Mouse (Mus musculus): ENCODE results near the gene Mymx.

The Mymx gene

DNA sequence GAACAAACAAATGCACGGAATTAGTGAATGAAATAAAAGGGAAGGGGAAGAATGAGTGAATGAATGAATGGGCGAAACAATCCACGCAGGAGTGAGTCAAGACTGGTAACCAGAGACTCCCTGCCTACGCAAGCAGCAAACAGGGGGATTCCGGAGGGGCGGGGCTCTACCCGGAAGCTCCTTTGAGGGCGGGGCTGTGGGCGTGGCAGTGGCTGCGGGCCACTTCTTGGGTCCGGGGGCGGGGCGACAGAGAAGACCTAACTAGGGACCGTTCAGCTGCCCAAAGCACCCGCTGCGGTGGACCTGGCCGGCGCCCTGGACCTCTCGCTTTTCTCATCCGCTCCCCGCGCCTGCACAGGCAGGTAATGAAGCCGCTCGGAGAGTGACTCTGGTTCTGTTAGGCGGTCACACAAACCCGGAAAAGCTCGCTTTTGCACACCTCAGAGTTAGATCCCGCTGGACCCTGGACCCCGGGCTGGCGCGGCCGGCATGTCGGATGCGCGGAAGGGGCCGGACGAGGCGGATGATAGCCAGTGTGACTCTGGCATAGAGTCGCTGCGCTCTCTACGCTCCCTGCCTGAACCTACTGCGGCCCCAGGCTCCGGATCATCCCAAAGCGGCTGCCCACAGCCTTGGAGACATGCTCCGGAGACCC is 46.3 kb downstream of the Mymx start, which contains the start of gene Nfkbie:
Gene Nfkbie (plus strand): TSS at position 252 of the 655 bp plus-strand sequence.
- DNase-seq (ENCODE audit: inconsistent age in 2 of 2, low spot score in 1 of 2) = peak; percentile 97 to 99

DNA sequence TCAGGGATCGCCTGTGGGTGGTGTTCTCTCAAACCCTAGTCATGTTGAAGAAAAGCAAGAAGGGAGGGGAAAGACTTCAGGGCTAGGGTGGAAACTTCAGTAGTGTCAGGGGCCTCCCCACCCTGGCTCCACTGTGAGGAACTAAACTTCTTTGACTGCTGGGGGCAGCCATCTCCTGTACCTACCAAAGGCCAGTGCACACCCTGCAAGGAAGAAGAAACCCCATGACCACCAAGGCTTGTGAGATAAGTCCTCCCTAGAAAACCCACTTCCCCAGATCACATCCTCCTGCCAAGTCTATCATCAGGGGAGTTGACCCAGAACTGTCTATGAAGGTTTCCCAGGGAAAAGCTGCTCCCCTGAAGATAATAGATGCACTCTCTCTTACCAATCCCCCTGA is 47.5 kb downstream of the Mymx start:
- peak in 1 of 2 experiments; percentile 27 for DNase-seq (ENCODE audit: inconsistent age in 2 of 2, low spot score in 1 of 2)

DNA sequence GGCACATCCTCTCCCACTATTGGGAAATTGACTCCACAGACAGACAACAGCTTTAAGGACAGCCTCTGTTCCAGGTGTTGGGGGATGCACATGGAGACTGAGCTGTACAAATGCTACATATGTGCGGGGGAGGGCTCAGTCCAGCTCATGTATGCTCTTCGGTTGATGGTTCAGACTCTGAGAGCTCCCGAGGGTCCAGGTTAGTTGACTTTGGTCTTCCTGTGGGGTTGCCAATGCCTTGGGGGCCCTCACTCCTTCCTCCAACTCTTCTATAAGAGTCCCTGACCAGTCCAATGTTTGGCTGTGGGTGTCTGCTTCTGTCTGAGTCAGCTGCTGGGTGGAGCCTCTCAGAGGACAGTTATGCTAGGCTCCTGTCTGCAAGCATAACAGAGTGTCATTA is 48.8 kb downstream of the Mymx start:
- DNase-seq (ENCODE audit: inconsistent age in 2 of 2, low spot score in 1 of 2) = peak in 1 of 2 experiments; percentile 27

DNA sequence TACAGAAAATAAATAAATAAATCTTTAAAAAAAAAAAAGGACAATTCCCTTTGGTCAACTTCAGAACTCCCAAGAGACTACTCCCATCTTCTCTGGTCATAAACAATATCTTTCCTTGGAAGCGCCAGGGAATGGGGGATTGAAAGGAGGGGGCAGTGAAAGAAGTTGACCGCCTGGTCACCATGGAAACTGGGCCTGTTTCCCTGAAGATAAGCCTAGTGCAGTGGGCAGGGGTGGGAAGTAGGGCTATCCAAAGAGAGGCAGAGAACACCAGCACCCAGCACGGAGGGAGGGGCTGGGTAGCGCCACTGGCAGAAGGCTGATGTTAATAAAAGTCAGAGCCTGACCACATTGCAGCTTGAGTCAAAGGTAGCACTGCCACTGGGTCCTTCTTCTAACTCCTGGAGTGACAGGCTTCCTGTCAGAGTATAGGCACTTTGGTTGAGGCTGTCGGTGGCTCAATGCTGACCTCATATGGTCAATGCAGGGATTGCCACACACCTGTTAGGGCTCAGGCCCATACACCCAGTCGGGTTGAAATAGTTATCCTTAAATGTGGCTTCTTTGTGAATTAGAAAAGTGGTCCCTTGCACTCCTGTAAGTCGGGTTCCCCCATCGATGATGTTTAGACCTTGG is 50.0 kb downstream of the Mymx start:
- DNase-seq (ENCODE audit: inconsistent age in 2 of 2, low spot score in 1 of 2) = peak; percentile 79 to 92

DNA sequence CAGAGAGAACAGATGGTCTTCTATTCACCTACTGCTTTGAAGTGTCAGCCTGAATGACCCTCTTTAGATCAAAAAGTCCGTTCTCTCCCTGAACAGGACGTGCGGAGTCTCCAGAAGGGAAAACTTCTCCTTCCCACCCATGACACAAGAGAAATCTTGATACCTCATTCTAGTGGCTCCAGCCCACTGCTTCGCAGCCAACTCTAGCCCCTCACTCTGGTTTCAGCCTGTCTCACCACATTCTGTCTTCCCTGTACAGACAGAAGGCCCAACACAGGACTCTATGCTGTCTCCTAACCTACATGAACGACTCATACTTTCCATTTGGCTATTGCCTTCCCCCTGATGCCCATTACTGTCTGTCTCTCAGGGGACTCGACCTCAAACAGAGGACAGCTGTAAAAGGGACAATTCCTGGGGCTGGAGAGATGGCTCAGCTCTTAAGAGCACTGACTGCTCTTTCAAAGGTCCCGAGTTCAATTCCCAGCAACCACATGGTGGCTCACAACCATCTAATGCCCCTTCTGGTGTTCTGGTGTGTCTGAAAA is 50.6 kb downstream of the Mymx start:
- DNase-seq (ENCODE audit: inconsistent age in 2 of 2, low spot score in 1 of 2) = no peak

Measured in adrenal gland, adult (tissue).